Mouse (Mus musculus): ENCODE measurements around the gene Cbr3.

Cbr3 gene

GRCm38 (mm10) chr16:93711411-93712188 lies 28.6 kb downstream of the Cbr3 start, which contains the start of gene Dop1b:
Dop1b (plus strand) TSS chr16:93711904.
- DNase-seq (ENCODE audit: low read depth): peak; percentile 100

GRCm38 (mm10) chr16:93712189-93712885 lies 29.3 kb downstream of the Cbr3 start:
- peak; percentile 39 for DNase-seq (ENCODE audit: low read depth)

- no peak for DNase-seq (ENCODE audit: low read depth)
These were observed 30.0 kb downstream of the Cbr3 start for GRCm38 (mm10) chr16:93712966-93713365.

GRCm38 (mm10) chr16:93714426-93714825 lies 31.4 kb downstream of the Cbr3 start:
- DNase-seq (ENCODE audit: low read depth): no peak

- DNase-seq (ENCODE audit: low read depth): no peak
These were observed 32.8 kb downstream of the Cbr3 start for GRCm38 (mm10) chr16:93715826-93716225.

GRCm38 (mm10) chr16:93717299-93717703 lies 34.3 kb downstream of the Cbr3 start:
- DNase-seq (ENCODE audit: low read depth): no peak

- peak; percentile 85 for DNase-seq (ENCODE audit: low read depth)
These were observed 38.8 kb downstream of the Cbr3 start for GRCm38 (mm10) chr16:93721771-93722170.

GRCm38 (mm10) chr16:93722476-93722875 lies 39.5 kb downstream of the Cbr3 start:
- DNase-seq (ENCODE audit: low read depth): no peak

- no peak for DNase-seq (ENCODE audit: low read depth)
These were observed 42.6 kb downstream of the Cbr3 start for GRCm38 (mm10) chr16:93725417-93726144.

GRCm38 (mm10) chr16:93726186-93726585 lies 43.2 kb downstream of the Cbr3 start:
- no peak for DNase-seq (ENCODE audit: low read depth)

- DNase-seq (ENCODE audit: low read depth): peak; percentile 67
These were observed 45.7 kb downstream of the Cbr3 start for GRCm38 (mm10) chr16:93728676-93729075.

GRCm38 (mm10) chr16:93729801-93730721 lies 47.0 kb downstream of the Cbr3 start:
- no peak for DNase-seq (ENCODE audit: low read depth)

GRCm38 (mm10) chr16:93731310-93731709 lies 48.3 kb downstream of the Cbr3 start:
- no peak for DNase-seq (ENCODE audit: low read depth)

GRCm38 (mm10) chr16:93732875-93733569 lies 50.0 kb downstream of the Cbr3 start:
- DNase-seq (ENCODE audit: low read depth): no peak

- no peak for DNase-seq (ENCODE audit: low read depth)
These were observed 56.2 kb downstream of the Cbr3 start for GRCm38 (mm10) chr16:93739251-93739650.

Data from 416B (cell line).